Mouse (Mus musculus) liver, embryonic 14.5 days (tissue): ENCODE results near the gene Nr1h2.

Experiments
- CTCF ChIP-seq: IDR thresholded peaks from 2 replicates; pipeline ENCODE4 v1.5.1; 2016; ENCODE audit warnings: antibody characterized with exemption, low read depth, control low read depth
- EP300 ChIP-seq: IDR thresholded peaks from 2 replicates; pipeline ENCODE4 v1.6.1; 2016; ENCODE audit warnings: antibody characterized with exemption, low read depth

GRCm38 (mm10) chr7:44563284-44563683 lies 9.5 kb upstream of the Nr1h2 start:
- TF ChIP-seq CTCF: no peak
- no peak for TF ChIP-seq EP300
